Mouse (Mus musculus): ENCODE measurements around the gene Gsdma3. TPM values are rescaled to one million over a fixed set of nuclear protein-coding genes. Genes with fewer than 3 reads are reported as not detected.
A peak's percentile ranks its signal among the peaks of the same experiment; 100 is the strongest.
"Not testable (repeated sequence)": the region's sequence is repeated elsewhere in the genome, so short reads cannot be mapped to it uniquely, and the experiment has no call there.

Gsdma3 gene
- total and polyA plus RNA-seq, 2 experiments from 2014 or later: not detected

- WGBS: 76% methylated on average over 5 of the region's 5 CpGs
- H3K9me3 ChIP-seq (replicated peaks; ENCODE audit: control insufficient read depth, low read length): no peaks in the 10 kb centered on the region
- DNase-seq (ENCODE audit: low spot score) (no peak), ATAC-seq (ENCODE audit: insufficient read depth, low read depth) (no peak)
- no peak for TF ChIP-seq EP300 (IDR thresholded peaks at IDR 0.05; ENCODE audit: low read depth)
- TF ChIP-seq CTCF (IDR thresholded peaks at IDR 0.05; ENCODE audit: low read depth): no peak
- peaks cover 7% of the 10 kb centered on the region; the same call in 1 of the 2 replicates for H3K27me3 ChIP-seq (ENCODE audit: control insufficient read depth, insufficient read depth, low read length)
- no peaks in the 10 kb centered on the region for H3K4me1 ChIP-seq (ENCODE audit: control insufficient read depth, insufficient read depth)
- no peak overlapping the region for H3K4me2 ChIP-seq (ENCODE audit: low read depth, low read length)
- H3K27ac ChIP-seq (ENCODE audit: low read depth): no peak overlapping the region
- H3K36me3 ChIP-seq (replicated peaks; ENCODE audit: control insufficient read depth, insufficient read depth, low read length): no peaks in the 10 kb centered on the region
- H3K4me3 ChIP-seq (ENCODE audit: low read depth, low read length): no peak overlapping the region
- no peak overlapping the region for H3K9ac ChIP-seq (replicated peaks; ENCODE audit: low read depth, low read length)
Observed at GRCm38 (mm10) chr11:98672482-98672881, 46.3 kb downstream of the Gsdma3 start.

- not testable (repeated sequence) for H3K27ac ChIP-seq (ENCODE audit: low read depth); H3K4me2 ChIP-seq (ENCODE audit: low read depth, low read length); H3K9ac ChIP-seq (replicated peaks; ENCODE audit: low read depth, low read length); H3K9me3 ChIP-seq (replicated peaks; ENCODE audit: control insufficient read depth, low read length); H3K36me3 ChIP-seq (replicated peaks; ENCODE audit: control insufficient read depth, insufficient read depth, low read length); H3K27me3 ChIP-seq (ENCODE audit: control insufficient read depth, insufficient read depth, low read length); H3K4me3 ChIP-seq (ENCODE audit: low read depth, low read length); H3K4me1 ChIP-seq (ENCODE audit: control insufficient read depth, insufficient read depth)
- DNase-seq (ENCODE audit: low spot score): peak; percentile 52
- peak; percentile 63 for TF ChIP-seq CTCF (IDR thresholded peaks at IDR 0.05; ENCODE audit: low read depth)
- peak; percentile 76 for ATAC-seq (ENCODE audit: insufficient read depth, low read depth)
- 4% methylated on average over 6 of the region's 7 CpGs for WGBS
Observed at GRCm38 (mm10) chr11:98673136-98673535, 47.0 kb downstream of the Gsdma3 start.

GRCm38 (mm10) chr11:98675829-98676363 lies 49.7 kb downstream of the Gsdma3 start:
- TF ChIP-seq CTCF (IDR thresholded peaks at IDR 0.05; ENCODE audit: low read depth): no peak
- DNase-seq (ENCODE audit: low spot score) (no peak), ATAC-seq (ENCODE audit: insufficient read depth, low read depth) (no peak)
- Histone ChIP-seq H3K9ac (replicated peaks; ENCODE audit: low read depth, low read length) (no peak overlapping the region), H3K9me3 (replicated peaks; ENCODE audit: control insufficient read depth, low read length) (no peaks in the 10 kb centered on the region), H3K4me3 (ENCODE audit: low read depth, low read length) (no peak overlapping the region), H3K27me3 (ENCODE audit: control insufficient read depth, insufficient read depth, low read length) (no peaks in the 10 kb centered on the region), H3K27ac (ENCODE audit: low read depth) (no peak overlapping the region), H3K36me3 (replicated peaks; ENCODE audit: control insufficient read depth, insufficient read depth, low read length) (no peaks in the 10 kb centered on the region), H3K4me1 (ENCODE audit: control insufficient read depth, insufficient read depth) (no peaks in the 10 kb centered on the region), H3K4me2 (ENCODE audit: low read depth, low read length) (no peak overlapping the region)
- 25% methylated on average over 7 of the region's 7 CpGs for WGBS

GRCm38 (mm10) chr11:98680023-98680422 lies 53.9 kb downstream of the Gsdma3 start:
- Histone ChIP-seq H3K4me3 (ENCODE audit: low read depth, low read length) (no peak overlapping the region), H3K4me2 (ENCODE audit: low read depth, low read length) (no peak overlapping the region), H3K27ac (ENCODE audit: low read depth) (no peak overlapping the region), H3K27me3 (ENCODE audit: control insufficient read depth, insufficient read depth, low read length) (no peaks in the 10 kb centered on the region), H3K9ac (replicated peaks; ENCODE audit: low read depth, low read length) (no peak overlapping the region), H3K4me1 (ENCODE audit: control insufficient read depth, insufficient read depth) (peaks cover 10% of the 10 kb centered on the region), H3K36me3 (replicated peaks; ENCODE audit: control insufficient read depth, insufficient read depth, low read length) (0 out of 2 replicates have a peak, but pooled peaks cover under 1% of the 10 kb centered on the region), H3K9me3 (replicated peaks; ENCODE audit: control insufficient read depth, low read length) (no peaks in the 10 kb centered on the region)
- DNase-seq (ENCODE audit: low spot score) (no peak), ATAC-seq (ENCODE audit: insufficient read depth, low read depth) (no peak)
- TF ChIP-seq CTCF (IDR thresholded peaks at IDR 0.05; ENCODE audit: low read depth) (no peak), EP300 (IDR thresholded peaks at IDR 0.05; ENCODE audit: low read depth) (no peak)
- 92% methylated on average over 1 of the region's 1 CpGs for WGBS

- not testable (repeated sequence) for H3K4me3 ChIP-seq (ENCODE audit: low read depth, low read length); H3K9ac ChIP-seq (replicated peaks; ENCODE audit: low read depth, low read length); H3K4me2 ChIP-seq (ENCODE audit: low read depth, low read length); H3K36me3 ChIP-seq (replicated peaks; ENCODE audit: control insufficient read depth, insufficient read depth, low read length); H3K27ac ChIP-seq (ENCODE audit: low read depth); ATAC-seq (ENCODE audit: insufficient read depth, low read depth); H3K9me3 ChIP-seq (replicated peaks; ENCODE audit: control insufficient read depth, low read length); H3K27me3 ChIP-seq (ENCODE audit: control insufficient read depth, insufficient read depth, low read length); H3K4me1 ChIP-seq (ENCODE audit: control insufficient read depth, insufficient read depth); DNase-seq (ENCODE audit: low spot score)
- WGBS: 78% methylated on average over 4 of the region's 4 CpGs
Observed at GRCm38 (mm10) chr11:98680595-98680994, 54.4 kb downstream of the Gsdma3 start.

- no peaks in the 10 kb centered on the region for H3K27me3 ChIP-seq (ENCODE audit: control insufficient read depth, insufficient read depth, low read length)
- ATAC-seq (ENCODE audit: insufficient read depth, low read depth): no peak
- no peaks in the 10 kb centered on the region for H3K9me3 ChIP-seq (replicated peaks; ENCODE audit: control insufficient read depth, low read length)
- WGBS: 72% methylated on average over 4 of the region's 4 CpGs
- peaks cover 10% of the 10 kb centered on the region for H3K4me1 ChIP-seq (ENCODE audit: control insufficient read depth, insufficient read depth)
- no peak for DNase-seq (ENCODE audit: low spot score)
- H3K9ac ChIP-seq (replicated peaks; ENCODE audit: low read depth, low read length): no peak overlapping the region
- peaks cover 12% of the 10 kb centered on the region for H3K36me3 ChIP-seq (replicated peaks; ENCODE audit: control insufficient read depth, insufficient read depth, low read length)
- no peak overlapping the region for H3K4me3 ChIP-seq (ENCODE audit: low read depth, low read length)
- no peak for TF ChIP-seq EP300 (IDR thresholded peaks at IDR 0.05; ENCODE audit: low read depth)
- no peak for TF ChIP-seq CTCF (IDR thresholded peaks at IDR 0.05; ENCODE audit: low read depth)
- H3K4me2 ChIP-seq (ENCODE audit: low read depth, low read length): no peak overlapping the region
- no peak overlapping the region for H3K27ac ChIP-seq (ENCODE audit: low read depth)
Observed at GRCm38 (mm10) chr11:98681186-98681585, 55.0 kb downstream of the Gsdma3 start.

Measured in heart, postnatal 0 days (tissue).